1 mouse cellular context compared by ENCODE assay signal in genomic region chr11:97441036-97441657, GRCm38 (mm10).
TF ChIP-seq lines count a peak whose summit lies in the region.

No protein-coding gene starts in this region.

TF ChIP-seq in MEL, 35 proteins besides CTCF, POLR2A, EP300 and RAD21 (continued from another document):
- TF ChIP-seq USF2 (IDR thresholded peaks at IDR 0.05; ENCODE audit: borderline replicate concordance in 1 of 2, insufficient read depth in 1 of 2, low read depth in 1 of 2, low read length in 2 of 2) (no peak), MYC (IDR thresholded peaks at IDR 0.05; ENCODE audit: low read depth, low read length) (no peak), NRF1 (IDR thresholded peaks at IDR 0.05; ENCODE audit: insufficient read depth, low read depth, low read length, poor library complexity, severe bottlenecking) (no peak), MAZ (IDR thresholded peaks at IDR 0.05; ENCODE audit: low read depth, low read length) (no peak), SMC3 (IDR thresholded peaks at IDR 0.05; ENCODE audit: low read depth, low read length) (no peak), BHLHE40 (IDR thresholded peaks at IDR 0.05; ENCODE audit: borderline replicate concordance, low read depth, low read length) (no peak), MYB (IDR thresholded peaks at IDR 0.05; ENCODE audit: low read depth, low read length) (no peak), ELF1 (IDR thresholded peaks at IDR 0.05; ENCODE audit: low read depth, low read length) (no peak), GATA1 (IDR thresholded peaks at IDR 0.05; ENCODE audit: low read depth, low read length) (no peak), HCFC1 (IDR thresholded peaks at IDR 0.05; ENCODE audit: low read depth, low read length) (no peak), E2F4 (IDR thresholded peaks at IDR 0.05; ENCODE audit: borderline replicate concordance, low read depth, low read length) (no peak)
TF ChIP-seq in MEL: peak in this region for 0.
